24 mouse cellular contexts compared by ENCODE assay signal in genomic region chr8:31404811-31405210, GRCm38 (mm10).
"Had no signal": no experiment of that assay in that cellular context is flagged by ENCODE, and none has a peak within 500 bp of the region (broad histone marks: within the 10 kb centered on the region; RNA-seq: fewer than 3 reads in every experiment).

No protein-coding gene starts in this region.

- H3K27ac ChIP-seq: heart, embryonic 10.5 days; hindbrain, embryonic 10.5 days; hindbrain, embryonic 12.5 days; hindbrain, embryonic 14.5 days; intestine, embryonic 15.5 days; layer of hippocampus, adult 2 months; left cerebral cortex, adult 2 months; limb, embryonic 10.5 days; limb, embryonic 12.5 days; liver, embryonic 13.5 days; liver, embryonic 15.5 days had no signal

- H3K36me3 ChIP-seq: heart, embryonic 10.5 days; heart, embryonic 12.5 days; hindbrain, embryonic 10.5 days; hindbrain, embryonic 12.5 days; intestine, embryonic 15.5 days; limb, embryonic 10.5 days; limb, embryonic 12.5 days; liver, embryonic 13.5 days; liver, embryonic 15.5 days had no signal

- H3K4me2 ChIP-seq: heart, embryonic 12.5 days; hindbrain, embryonic 12.5 days; hindbrain, embryonic 14.5 days; intestine, embryonic 15.5 days; limb, embryonic 12.5 days; liver, embryonic 11.5 days; liver, embryonic 13.5 days; liver, embryonic 15.5 days had no signal

- H3K27me3 ChIP-seq: heart, embryonic 12.5 days; hindbrain, embryonic 12.5 days; intestine, embryonic 15.5 days; limb, embryonic 12.5 days; liver, embryonic 13.5 days; liver, embryonic 15.5 days had no signal

- DNase-seq: gastrocnemius, postnatal 10 days; gastrocnemius, postnatal 25 days; heart, adult 18-20 months; heart, postnatal 10 days; heart, postnatal 4 days; kidney, adult 18-20 months; kidney, adult 8-10 months; kidney, postnatal 10 days; kidney, postnatal 25 days; kidney, postnatal 4 days; liver; liver, embryonic 13.5 days had no signal

- H3K4me3 ChIP-seq: heart, embryonic 10.5 days; heart, embryonic 12.5 days; hindbrain, embryonic 10.5 days; hindbrain, embryonic 12.5 days; intestine, embryonic 15.5 days; layer of hippocampus, adult 2 months; left cerebral cortex, adult 2 months; limb, embryonic 10.5 days; limb, embryonic 12.5 days; liver, embryonic 13.5 days; liver, embryonic 15.5 days had no signal
